Mouse (Mus musculus) hindbrain, postnatal 0 days (tissue): ENCODE results near the gene Ddi2. TPM values are rescaled to one million over a fixed set of nuclear protein-coding genes. Genes with fewer than 3 reads are reported as not detected.

Source experiments
- ATAC-seq: fragments of 200-750 bp; cut with Nextera tagmentation; 2 replicates; pipeline ENCODE4 v1.8.0; 2017; ENCODE audit warnings: mild to moderate bottlenecking, moderate TSS enrichment, moderate library complexity
- DNase-seq: peaks from one replicate; pipeline ENCODE4 v3.0.0-alpha.2; 2015; ENCODE audit warnings: low spot score
- H3K27ac ChIP-seq: fragments of 300-500 bp; sonication (generic); 2 replicates; pipeline ENCODE4 v1.5.1; 2014; ENCODE audit warnings: mild to moderate bottlenecking
- H3K27me3 ChIP-seq: fragments of 300-500 bp; sonication (generic); 2 replicates; pipeline ENCODE4 v1.6.1; 2014; ENCODE audit warnings: low read length, mixed read lengths; ENCODE audit not compliant: insufficient read depth
- H3K36me3 ChIP-seq: fragments of 300-500 bp; sonication (generic); 2 replicates; pipeline ENCODE4 v1.6.1; 2014; ENCODE audit warnings: low read length, mixed read lengths; ENCODE audit not compliant: insufficient read depth
- H3K4me1 ChIP-seq: fragments of 300-500 bp; sonication (generic); 2 replicates; pipeline ENCODE4 v1.6.1; 2014; ENCODE audit warnings: antibody characterized with exemption, low read length, mixed read lengths; ENCODE audit not compliant: insufficient read depth
- H3K4me2 ChIP-seq: fragments of 300-500 bp; sonication (generic); 2 replicates; pipeline ENCODE4 v1.6.1; 2014; ENCODE audit warnings: low read depth, mild to moderate bottlenecking, low read length, moderate library complexity, mixed read lengths
- H3K4me3 ChIP-seq: fragments of 300-500 bp; sonication (generic); 2 replicates; pipeline ENCODE4 v1.5.1; 2014; ENCODE audit warnings: low read length
- H3K9ac ChIP-seq: fragments of 300-500 bp; sonication (generic); replicated peaks from 2 replicates; pipeline ENCODE4 v1.6.1; 2014; ENCODE audit warnings: mild to moderate bottlenecking, low read length, moderate library complexity, mixed read lengths
- H3K9me3 ChIP-seq: fragments of 300-500 bp; sonication (generic); 2 replicates; pipeline ENCODE4 v1.6.1; 2016; ENCODE audit warnings: low read length, mixed read lengths
- CTCF ChIP-seq: IDR thresholded peaks from 2 replicates; pipeline ENCODE4 v1.5.1; 2016; ENCODE audit warnings: antibody characterized with exemption, control low read depth, low read depth
- WGBS: fragments of 180-500 bp; shearing (Covaris S2); extraction: QIAGEN DNeasy Blood & Tissue Kit; methylation state at CpG from one replicate; pipeline ENCODE4 v1.1.7; 2014; 5-methylcytosine and 5-hydroxymethylcytosine counted together
- polyA plus RNA-seq: library from polyadenylated mRNA; unstranded; fragments of >200 nt; fragmentation: Nextera tagmentation; extraction: Ambion mirVana; gene quantifications from 2 replicates; pipeline ENCODE4 v1.2.1, GENCODE M21; 2015
- total RNA-seq: library from RNA; depleted of rRNA; stranded (reverse); fragments of >200 nt; gene quantifications from 2 replicates; pipeline ENCODE4 v1.2.3, GENCODE M21; 2014

Gene Ddi2
- total and polyA plus RNA-seq, 2 experiments from 2014 or later = 12.5 to 20.9 TPM

GRCm38 (mm10) chr4:141641961-141642811, 81.0 kb downstream of the Ddi2 start:
- Histone ChIP-seq H3K9me3 (no peaks in the 10 kb centered on the region), H3K9ac (no peak overlapping the region; the same call in 1 of the 2 replicates), H3K27ac (peak overlapping the region; percentile 80), H3K36me3 (peaks cover 20% of the 10 kb centered on the region), H3K4me1 (peaks cover 19% of the 10 kb centered on the region; the same call in 1 of the 2 replicates), H3K27me3 (no peaks in the 10 kb centered on the region), H3K4me2 (no peak overlapping the region), H3K4me3 (no peak overlapping the region)
- ATAC-seq (no peak), DNase-seq (no peak)
- TF ChIP-seq CTCF = no peak
- 84% methylated on average over 25 of the region's 25 CpGs for WGBS

DNA sequence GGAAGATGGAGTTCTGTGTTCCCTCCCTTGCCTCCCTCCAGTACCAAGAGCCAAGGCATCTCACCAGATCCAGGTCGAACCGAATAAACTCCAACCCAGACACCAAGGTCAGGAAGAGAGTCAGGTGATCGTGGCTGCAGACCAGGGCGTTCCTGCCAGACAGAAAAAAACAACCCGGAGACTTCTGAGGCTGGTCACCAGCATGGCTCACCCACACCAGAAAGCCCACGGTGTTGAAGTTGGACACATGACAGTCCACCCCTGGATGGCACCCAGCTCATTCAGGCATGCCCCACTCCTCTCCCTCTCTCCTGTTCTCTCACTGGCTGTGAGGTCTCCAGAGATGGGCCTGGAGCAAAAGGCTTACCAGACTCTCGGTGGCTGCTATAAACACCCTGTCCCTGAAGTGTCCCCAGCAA, 81.9 kb downstream of the Ddi2 start:
- WGBS = 60% methylated on average over 7 of the region's 7 CpGs
- H3K4me1 ChIP-seq = peaks cover 19% of the 10 kb centered on the region; the same call in 1 of the 2 replicates
- no peaks in the 10 kb centered on the region for H3K9me3 ChIP-seq
- peaks cover 28% of the 10 kb centered on the region for H3K36me3 ChIP-seq
- H3K4me2 ChIP-seq = no peak overlapping the region
- no peak for DNase-seq
- no peak for ATAC-seq
- no peak overlapping the region for H3K9ac ChIP-seq
- no peak overlapping the region for H3K4me3 ChIP-seq
- no peaks in the 10 kb centered on the region for H3K27me3 ChIP-seq
- H3K27ac ChIP-seq = peak overlapping the region; percentile 80
- TF ChIP-seq CTCF = no peak

DNA sequence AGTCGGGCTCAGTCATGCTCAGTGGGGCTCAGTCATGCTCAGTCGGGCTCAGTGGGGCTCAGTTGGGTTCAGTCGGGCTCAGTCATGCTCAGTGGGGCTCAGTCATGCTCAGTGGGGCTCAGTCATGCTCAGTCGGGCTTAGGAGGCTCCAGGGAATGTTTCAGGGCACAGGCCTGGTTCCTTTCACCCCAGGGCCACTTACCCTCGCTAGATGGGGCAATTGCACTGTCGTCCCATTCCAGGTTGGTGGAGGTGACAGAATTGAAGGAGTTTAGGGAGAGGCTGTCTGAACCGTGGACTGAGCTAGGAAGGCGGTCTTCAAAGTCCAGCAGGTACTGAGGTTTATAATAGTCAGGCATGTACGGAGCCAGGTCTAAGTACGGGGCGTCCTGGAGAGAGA, 83.7 kb downstream of the Ddi2 start:
- DNase-seq (no peak), ATAC-seq (no peak)
- Histone ChIP-seq H3K27ac (no peak overlapping the region), H3K27me3 (no peaks in the 10 kb centered on the region), H3K9me3 (no peaks in the 10 kb centered on the region), H3K36me3 (peaks cover 40% of the 10 kb centered on the region), H3K9ac (no peak overlapping the region), H3K4me1 (peaks cover 19% of the 10 kb centered on the region; the same call in 1 of the 2 replicates), H3K4me3 (no peak overlapping the region), H3K4me2 (no peak overlapping the region)
- no peak for TF ChIP-seq CTCF
- WGBS = 62% methylated on average over 11 of the region's 11 CpGs

- no peaks in the 10 kb centered on the region for H3K9me3 ChIP-seq
- H3K4me3 ChIP-seq = no peak overlapping the region
- no peak overlapping the region for H3K27ac ChIP-seq
- TF ChIP-seq CTCF = no peak
- H3K36me3 ChIP-seq = peaks cover 58% of the 10 kb centered on the region
- no peak for DNase-seq
- H3K4me1 ChIP-seq = no peaks in the 10 kb centered on the region
- H3K4me2 ChIP-seq = no peak overlapping the region
- no peak for ATAC-seq
- H3K9ac ChIP-seq = no peak overlapping the region
- H3K27me3 ChIP-seq = no peaks in the 10 kb centered on the region
- 90% methylated on average over 5 of the region's 5 CpGs for WGBS
Measured at GRCm38 (mm10) chr4:141636693-141637092, 86.5 kb downstream of the Ddi2 start.

GRCm38 (mm10) chr4:141635991-141636390, 87.2 kb downstream of the Ddi2 start:
- no peaks in the 10 kb centered on the region for H3K27me3 ChIP-seq
- no peaks in the 10 kb centered on the region for H3K9me3 ChIP-seq
- WGBS = 82% methylated on average over 9 of the region's 9 CpGs
- no peak overlapping the region for H3K4me3 ChIP-seq
- no peak overlapping the region for H3K4me2 ChIP-seq
- H3K9ac ChIP-seq = no peak overlapping the region
- H3K4me1 ChIP-seq = no peaks in the 10 kb centered on the region
- H3K36me3 ChIP-seq = peaks cover 63% of the 10 kb centered on the region
- ATAC-seq (no peak), DNase-seq (no peak)
- TF ChIP-seq CTCF = no peak
- no peak overlapping the region for H3K27ac ChIP-seq

DNA sequence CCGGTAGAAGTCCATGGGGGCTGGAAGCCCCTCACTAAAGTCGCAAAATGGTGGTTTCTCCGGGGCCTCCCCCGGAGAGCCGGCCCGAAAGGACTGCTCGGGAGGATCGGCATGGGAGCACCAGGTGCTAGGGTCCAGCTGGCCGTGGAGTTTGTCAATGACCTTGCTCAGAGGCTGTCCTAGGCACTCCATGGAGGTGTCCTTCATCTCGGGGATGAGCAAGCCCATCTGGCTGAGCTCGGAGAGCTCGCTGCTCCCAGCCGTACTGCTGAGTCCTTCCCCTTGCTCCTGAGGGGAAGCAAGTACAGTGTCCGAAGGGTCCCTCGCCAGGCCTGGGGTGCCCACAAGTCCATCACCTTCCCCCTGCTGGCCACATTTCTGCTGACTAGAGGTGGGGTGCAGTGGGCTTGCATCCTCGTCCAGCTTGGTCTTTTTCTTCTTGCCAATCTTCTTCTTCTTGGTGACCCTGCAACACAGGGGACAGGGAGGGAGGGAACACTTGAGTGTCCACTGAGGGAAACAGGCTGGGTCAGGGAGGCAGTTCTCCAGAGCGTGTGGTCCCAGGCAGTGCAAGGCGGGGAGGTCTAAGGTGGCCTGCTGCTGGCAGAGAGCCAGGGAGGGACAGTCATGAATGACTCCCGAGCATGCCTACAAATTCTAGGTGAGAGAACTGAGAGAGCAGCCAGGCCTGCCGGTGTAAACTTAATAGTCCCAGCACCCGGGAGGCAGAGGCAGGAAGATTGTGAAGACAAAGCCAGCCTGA, 90.9 kb downstream of the Ddi2 start:
- H3K36me3 ChIP-seq = peaks cover 82% of the 10 kb centered on the region
- 89% methylated on average over 21 of the region's 21 CpGs for WGBS
- no peak overlapping the region for H3K27ac ChIP-seq
- H3K27me3 ChIP-seq = no peaks in the 10 kb centered on the region
- H3K9me3 ChIP-seq = no peaks in the 10 kb centered on the region
- TF ChIP-seq CTCF = no peak
- no peak overlapping the region for H3K9ac ChIP-seq
- no peak overlapping the region for H3K4me2 ChIP-seq
- no peak overlapping the region for H3K4me3 ChIP-seq
- DNase-seq (no peak), ATAC-seq (no peak)
- no peaks in the 10 kb centered on the region for H3K4me1 ChIP-seq

GRCm38 (mm10) chr4:141631250-141631649, 92.0 kb downstream of the Ddi2 start:
- no peaks in the 10 kb centered on the region for H3K4me1 ChIP-seq
- no peak overlapping the region for H3K9ac ChIP-seq
- H3K27ac ChIP-seq = no peak overlapping the region
- TF ChIP-seq CTCF = no peak
- no peaks in the 10 kb centered on the region for H3K9me3 ChIP-seq
- no peaks in the 10 kb centered on the region for H3K27me3 ChIP-seq
- no peak overlapping the region for H3K4me2 ChIP-seq
- 96% methylated on average over 20 of the region's 20 CpGs for WGBS
- ATAC-seq = no peak
- H3K36me3 ChIP-seq = peaks cover 78% of the 10 kb centered on the region
- no peak for DNase-seq
- no peak overlapping the region for H3K4me3 ChIP-seq
